Mouse (Mus musculus): ENCODE data around the gene Vezf1. TPM values are rescaled to one million over a fixed set of nuclear protein-coding genes. Genes with fewer than 3 reads are reported as not detected.

The Vezf1 gene
- polyA plus RNA-seq, 1 experiment from 2014 or later: 23.3 TPM

DNA sequence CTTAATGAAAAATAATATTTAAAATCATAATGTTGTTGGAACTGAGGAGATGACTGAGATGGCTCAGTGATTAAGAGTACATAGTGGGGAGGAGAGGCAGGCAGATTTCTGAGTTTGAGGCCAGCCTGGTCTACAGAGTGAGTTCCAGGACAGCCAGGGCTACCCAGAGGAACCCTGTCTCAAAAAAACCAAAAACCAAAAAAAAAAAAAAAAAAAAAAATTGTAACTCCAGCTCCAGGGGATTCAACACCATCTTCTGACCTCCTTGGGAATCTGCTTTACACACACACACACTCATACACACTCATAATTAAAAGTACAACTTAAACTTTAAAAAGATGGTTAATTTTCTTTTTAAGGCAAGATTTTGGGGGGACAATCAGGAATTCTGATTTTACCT, 2.3 kb upstream of the Vezf1 start:
- ATAC-seq: no peak
- Histone ChIP-seq H3K27ac (ENCODE audit: low read length) (no peak overlapping the region), H3K36me3 (ENCODE audit: control insufficient read depth, insufficient read depth, low read length) (no peaks in the 10 kb centered on the region), H3K4me3 (ENCODE audit: low read length) (no peak overlapping the region), H3K9me3 (ENCODE audit: control insufficient read depth, low read length) (no peaks in the 10 kb centered on the region), H3K4me1 (ENCODE audit: control insufficient read depth, insufficient read depth, low read length) (peaks cover 10% of the 10 kb centered on the region), H3K27me3 (replicated peaks; ENCODE audit: control insufficient read depth, insufficient read depth, low read length) (no peaks in the 10 kb centered on the region), H3K9ac (ENCODE audit: low read depth, low read length) (no peak overlapping the region), H3K4me2 (ENCODE audit: low read depth, low read length) (no peak overlapping the region)

DNA sequence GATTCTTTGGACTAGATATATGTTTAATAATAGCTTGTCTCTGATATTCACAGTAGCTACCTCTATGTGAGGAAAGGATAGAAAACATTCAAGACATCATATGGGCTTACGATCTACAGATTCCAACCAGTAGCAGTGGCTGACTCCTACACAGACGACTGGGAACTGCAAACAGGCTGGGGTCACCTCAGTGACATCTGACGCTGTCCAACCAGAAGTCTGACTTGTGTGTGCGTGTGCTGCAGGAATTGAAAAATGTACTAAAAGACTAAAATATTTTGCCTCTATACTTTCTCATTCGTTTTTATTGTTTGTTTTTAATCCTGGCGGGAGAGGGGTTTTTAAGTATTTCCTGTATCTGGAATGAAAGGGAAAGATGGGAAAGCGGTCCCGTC, 891 bp upstream of the Vezf1 start:
- Histone ChIP-seq H3K27me3 (replicated peaks; ENCODE audit: control insufficient read depth, insufficient read depth, low read length) (no peaks in the 10 kb centered on the region), H3K9ac (ENCODE audit: low read depth, low read length) (peak overlapping the region; percentile 92), H3K36me3 (ENCODE audit: control insufficient read depth, insufficient read depth, low read length) (no peaks in the 10 kb centered on the region), H3K4me1 (ENCODE audit: control insufficient read depth, insufficient read depth, low read length) (peaks cover 24% of the 10 kb centered on the region), H3K4me3 (ENCODE audit: low read length) (peak overlapping the region; percentile 96), H3K9me3 (ENCODE audit: control insufficient read depth, low read length) (no peaks in the 10 kb centered on the region), H3K27ac (ENCODE audit: low read length) (peak overlapping the region; percentile 95), H3K4me2 (ENCODE audit: low read depth, low read length) (peak overlapping the region; percentile 72)
- WGBS: 5% methylated on average over 8 of the region's 8 CpGs
- no peak for ATAC-seq

DNA sequence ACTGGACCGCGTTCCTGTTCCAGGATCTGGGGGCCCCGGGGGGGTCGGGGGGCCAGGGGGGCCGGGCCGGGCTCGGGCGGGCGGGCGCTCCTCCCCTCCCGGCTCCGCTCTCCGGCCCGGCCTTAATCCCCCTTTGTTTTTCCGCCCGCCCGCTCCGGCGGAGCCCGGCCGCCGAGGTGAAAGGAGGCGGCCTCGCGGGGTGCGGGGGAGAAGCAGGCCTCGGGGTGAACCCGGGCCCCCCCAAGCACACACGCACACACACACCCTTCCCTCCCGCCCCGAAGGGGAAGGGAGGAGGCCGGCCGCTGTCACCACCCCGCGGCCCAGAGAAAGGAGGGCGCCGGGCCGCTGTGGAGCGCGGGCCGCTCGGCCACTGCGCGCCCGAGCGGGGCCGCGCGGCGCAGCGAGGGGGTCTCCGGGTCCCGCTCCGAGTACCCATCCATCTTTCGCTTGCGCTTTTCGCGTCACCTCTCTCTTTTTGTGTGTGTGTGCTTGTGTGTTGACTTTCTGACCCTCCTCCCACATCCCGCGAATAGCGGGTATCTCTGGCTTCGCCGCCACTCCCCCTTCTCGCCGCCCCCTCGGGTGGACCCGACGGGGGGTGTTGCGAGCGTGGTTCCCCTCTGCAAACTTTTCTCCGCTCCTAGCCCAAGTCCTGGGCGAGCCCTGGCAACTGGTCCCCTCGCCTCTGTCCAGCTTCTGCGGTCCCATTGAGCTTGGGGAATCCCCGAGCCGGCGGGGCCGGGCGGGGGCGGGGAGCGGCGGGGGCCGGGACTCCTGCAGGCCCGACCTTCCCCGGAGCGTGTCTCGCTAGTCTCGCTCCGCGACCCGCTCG, 549 bp downstream of the Vezf1 start:
- H3K27me3 ChIP-seq (replicated peaks; ENCODE audit: control insufficient read depth, insufficient read depth, low read length): no peaks in the 10 kb centered on the region
- WGBS: under 1% methylated on average over 62 of the region's 92 CpGs
- no peaks in the 10 kb centered on the region for H3K9me3 ChIP-seq (ENCODE audit: control insufficient read depth, low read length)
- peaks cover 3% of the 10 kb centered on the region; the same call in 1 of the 2 replicates for H3K36me3 ChIP-seq (ENCODE audit: control insufficient read depth, insufficient read depth, low read length)
- H3K27ac ChIP-seq (ENCODE audit: low read length): peak overlapping the region; percentile 95
- H3K4me1 ChIP-seq (ENCODE audit: control insufficient read depth, insufficient read depth, low read length): peaks cover 28% of the 10 kb centered on the region
- H3K4me3 ChIP-seq (ENCODE audit: low read length): peak overlapping the region; percentile 96
- peak overlapping the region; percentile 92 for H3K9ac ChIP-seq (ENCODE audit: low read depth, low read length)
- H3K4me2 ChIP-seq (ENCODE audit: low read depth, low read length): peak overlapping the region; percentile 86
- ATAC-seq: peak; percentile 84

DNA sequence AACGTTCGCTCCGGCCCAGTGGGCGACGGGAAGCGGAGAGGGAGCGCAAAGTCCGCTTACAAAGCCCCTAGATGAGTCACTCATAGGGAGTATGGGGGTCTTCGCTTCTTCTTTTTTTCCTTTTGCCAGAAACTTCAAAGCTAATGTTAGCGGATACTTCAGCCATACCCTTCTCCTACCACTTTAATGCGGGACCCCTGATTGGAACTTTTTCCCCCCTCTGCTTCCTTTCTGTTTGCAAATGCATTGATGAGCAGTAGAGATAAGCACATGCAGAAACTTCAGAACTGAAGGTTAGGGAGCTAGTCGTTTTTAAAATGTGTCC, 1.1 kb downstream of the Vezf1 start:
- Histone ChIP-seq H3K4me2 (ENCODE audit: low read depth, low read length) (peak overlapping the region; percentile 86), H3K36me3 (ENCODE audit: control insufficient read depth, insufficient read depth, low read length) (peaks cover 4% of the 10 kb centered on the region; the same call in 1 of the 2 replicates), H3K27ac (ENCODE audit: low read length) (peak overlapping the region; percentile 95), H3K4me1 (ENCODE audit: control insufficient read depth, insufficient read depth, low read length) (peaks cover 28% of the 10 kb centered on the region), H3K27me3 (replicated peaks; ENCODE audit: control insufficient read depth, insufficient read depth, low read length) (no peaks in the 10 kb centered on the region), H3K9ac (ENCODE audit: low read depth, low read length) (peak overlapping the region; percentile 92), H3K4me3 (ENCODE audit: low read length) (peak overlapping the region; percentile 96), H3K9me3 (ENCODE audit: control insufficient read depth, low read length) (no peaks in the 10 kb centered on the region)
- WGBS: 1% methylated on average over 12 of the region's 12 CpGs
- ATAC-seq: no peak

DNA sequence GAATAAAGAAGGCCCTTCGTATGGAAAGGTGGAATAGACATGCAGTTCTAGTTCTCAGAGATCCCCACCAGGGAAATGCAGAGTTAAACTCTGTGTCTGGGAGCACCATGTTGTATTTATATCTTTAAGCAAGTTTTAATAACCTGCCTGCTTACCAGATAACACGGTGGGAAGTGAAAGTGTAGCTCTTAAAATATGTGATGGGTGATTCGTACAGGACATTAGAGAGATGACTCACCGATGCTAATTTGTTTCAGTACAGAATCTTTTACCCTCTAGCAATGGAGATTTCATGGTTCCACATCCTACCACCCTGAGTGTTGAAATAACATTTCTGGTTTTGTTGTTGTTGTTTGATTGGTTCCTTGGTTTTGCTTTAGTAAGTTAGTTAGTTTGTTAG, 2.3 kb downstream of the Vezf1 start:
- Histone ChIP-seq H3K4me3 (ENCODE audit: low read length) (peak overlapping the region; percentile 25), H3K4me1 (ENCODE audit: control insufficient read depth, insufficient read depth, low read length) (peaks cover 28% of the 10 kb centered on the region), H3K27me3 (replicated peaks; ENCODE audit: control insufficient read depth, insufficient read depth, low read length) (no peaks in the 10 kb centered on the region), H3K27ac (ENCODE audit: low read length) (no peak overlapping the region), H3K4me2 (ENCODE audit: low read depth, low read length) (peak overlapping the region; percentile 86), H3K9me3 (ENCODE audit: control insufficient read depth, low read length) (no peaks in the 10 kb centered on the region), H3K36me3 (ENCODE audit: control insufficient read depth, insufficient read depth, low read length) (peaks cover 4% of the 10 kb centered on the region; the same call in 1 of the 2 replicates), H3K9ac (ENCODE audit: low read depth, low read length) (peak overlapping the region; percentile 45; the same call in 1 of the 2 replicates)
- WGBS: 20% methylated on average over 4 of the region's 4 CpGs
- no peak for ATAC-seq

DNA sequence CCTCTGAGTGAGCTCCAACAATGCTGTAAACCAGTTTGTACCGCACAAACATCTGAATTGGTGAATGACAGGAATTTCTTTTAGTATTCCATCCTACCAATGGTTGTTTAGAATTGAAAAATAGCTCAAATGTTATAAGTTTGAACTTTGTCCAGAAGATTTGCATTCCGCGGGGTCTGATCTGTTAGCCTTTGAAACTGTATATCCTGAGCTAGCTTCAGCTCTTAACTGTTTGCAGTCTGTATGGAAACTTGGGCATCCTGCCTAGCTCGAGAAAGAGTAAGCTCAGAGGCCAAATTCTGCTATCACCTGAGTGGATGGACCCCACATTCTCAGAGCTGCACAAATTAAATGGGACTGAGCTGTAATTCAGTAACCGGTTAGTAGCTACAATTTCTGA, 3.0 kb downstream of the Vezf1 start:
- Histone ChIP-seq H3K27ac (ENCODE audit: low read length) (no peak overlapping the region), H3K4me1 (ENCODE audit: control insufficient read depth, insufficient read depth, low read length) (peaks cover 28% of the 10 kb centered on the region), H3K4me3 (ENCODE audit: low read length) (no peak overlapping the region; the same call in 1 of the 2 replicates), H3K36me3 (ENCODE audit: control insufficient read depth, insufficient read depth, low read length) (peaks cover 4% of the 10 kb centered on the region; the same call in 1 of the 2 replicates), H3K9me3 (ENCODE audit: control insufficient read depth, low read length) (no peaks in the 10 kb centered on the region), H3K4me2 (ENCODE audit: low read depth, low read length) (peak overlapping the region; percentile 86), H3K27me3 (replicated peaks; ENCODE audit: control insufficient read depth, insufficient read depth, low read length) (no peaks in the 10 kb centered on the region), H3K9ac (ENCODE audit: low read depth, low read length) (peak overlapping the region; percentile 15; the same call in 1 of the 2 replicates)
- ATAC-seq: no peak
- 28% methylated on average over 5 of the region's 5 CpGs for WGBS

DNA sequence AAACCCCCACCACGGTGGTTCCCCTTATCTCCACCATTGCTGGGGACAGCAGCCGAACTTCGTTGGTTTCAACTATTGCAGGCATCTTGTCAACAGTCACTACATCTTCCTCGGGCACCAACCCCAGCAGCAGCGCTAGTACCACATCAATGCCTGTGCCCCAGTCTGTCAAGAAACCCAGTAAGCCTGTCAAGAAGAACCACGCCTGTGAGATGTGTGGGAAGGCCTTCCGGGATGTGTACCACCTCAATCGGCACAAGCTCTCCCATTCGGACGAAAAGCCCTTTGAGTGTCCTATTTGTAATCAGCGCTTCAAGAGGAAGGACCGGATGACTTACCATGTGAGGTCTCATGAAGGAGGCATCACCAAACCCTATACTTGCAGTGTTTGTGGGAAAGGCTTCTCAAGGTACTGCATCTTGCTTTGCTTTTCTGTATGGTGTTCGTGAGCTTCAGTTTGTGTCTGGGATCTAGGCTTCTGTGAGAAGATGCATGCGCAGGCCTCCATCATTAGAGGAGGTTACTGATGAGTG, 5.3 kb downstream of the Vezf1 start:
- Histone ChIP-seq H3K4me2 (ENCODE audit: low read depth, low read length) (no peak overlapping the region), H3K4me1 (ENCODE audit: control insufficient read depth, insufficient read depth, low read length) (peaks cover 28% of the 10 kb centered on the region), H3K4me3 (ENCODE audit: low read length) (no peak overlapping the region), H3K9me3 (ENCODE audit: control insufficient read depth, low read length) (no peaks in the 10 kb centered on the region), H3K27ac (ENCODE audit: low read length) (no peak overlapping the region), H3K36me3 (ENCODE audit: control insufficient read depth, insufficient read depth, low read length) (peaks cover 11% of the 10 kb centered on the region; the same call in 1 of the 2 replicates), H3K9ac (ENCODE audit: low read depth, low read length) (no peak overlapping the region), H3K27me3 (replicated peaks; ENCODE audit: control insufficient read depth, insufficient read depth, low read length) (no peaks in the 10 kb centered on the region)
- ATAC-seq: no peak
- WGBS: 84% methylated on average over 14 of the region's 14 CpGs

DNA sequence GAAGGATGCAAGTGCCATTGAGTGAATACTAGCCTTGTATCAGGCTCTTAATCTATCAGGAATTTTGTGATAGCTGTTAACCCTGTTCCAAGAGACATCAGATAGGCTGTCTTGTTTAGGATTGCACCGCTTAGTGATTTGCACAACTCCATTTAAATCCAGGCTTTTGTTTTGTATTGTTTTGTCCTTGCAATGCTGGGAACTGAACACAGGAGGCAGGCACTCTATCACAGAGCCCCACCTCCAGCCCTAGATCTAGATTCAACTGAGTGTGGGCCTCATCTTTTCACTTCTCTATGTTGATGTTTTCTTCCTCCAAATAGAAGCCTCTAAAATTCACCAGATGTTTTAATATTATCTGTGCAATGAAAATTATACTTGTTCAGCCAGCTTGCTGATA, 7.6 kb downstream of the Vezf1 start:
- peaks cover 11% of the 10 kb centered on the region; the same call in 1 of the 2 replicates for H3K36me3 ChIP-seq (ENCODE audit: control insufficient read depth, insufficient read depth, low read length)
- no peak overlapping the region for H3K4me3 ChIP-seq (ENCODE audit: low read length)
- no peaks in the 10 kb centered on the region for H3K27me3 ChIP-seq (replicated peaks; ENCODE audit: control insufficient read depth, insufficient read depth, low read length)
- ATAC-seq: no peak
- no peak overlapping the region for H3K4me2 ChIP-seq (ENCODE audit: low read depth, low read length)
- no peak overlapping the region for H3K9ac ChIP-seq (ENCODE audit: low read depth, low read length)
- peaks cover 19% of the 10 kb centered on the region for H3K4me1 ChIP-seq (ENCODE audit: control insufficient read depth, insufficient read depth, low read length)
- 83% methylated on average over 1 of the region's 1 CpGs for WGBS
- H3K27ac ChIP-seq (ENCODE audit: low read length): no peak overlapping the region
- H3K9me3 ChIP-seq (ENCODE audit: control insufficient read depth, low read length): no peaks in the 10 kb centered on the region

DNA sequence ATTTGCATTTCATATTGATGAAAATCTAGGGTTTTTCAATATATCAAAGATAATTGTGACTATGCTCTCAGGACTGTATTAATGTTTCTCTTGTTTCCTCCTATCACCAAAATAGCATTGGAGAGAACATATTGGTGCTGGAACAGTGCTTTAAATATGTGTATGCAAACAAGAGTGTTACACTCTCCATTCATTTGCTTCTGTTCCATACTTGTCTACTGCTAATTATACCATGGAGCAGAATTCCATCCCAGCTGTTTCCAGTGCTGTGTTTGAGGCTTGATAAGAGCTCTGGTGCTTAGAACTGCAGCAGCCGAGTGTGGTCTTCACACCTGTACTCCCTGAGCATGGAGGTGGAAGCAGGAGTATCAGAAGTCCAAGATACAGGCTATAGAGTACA, 8.3 kb downstream of the Vezf1 start:
- 67% methylated on average over 1 of the region's 1 CpGs for WGBS
- Histone ChIP-seq H3K4me1 (ENCODE audit: control insufficient read depth, insufficient read depth, low read length) (peaks cover 12% of the 10 kb centered on the region), H3K36me3 (ENCODE audit: control insufficient read depth, insufficient read depth, low read length) (peaks cover 15% of the 10 kb centered on the region; the same call in 1 of the 2 replicates), H3K4me3 (ENCODE audit: low read length) (no peak overlapping the region), H3K27me3 (replicated peaks; ENCODE audit: control insufficient read depth, insufficient read depth, low read length) (no peaks in the 10 kb centered on the region), H3K9ac (ENCODE audit: low read depth, low read length) (no peak overlapping the region), H3K9me3 (ENCODE audit: control insufficient read depth, low read length) (no peaks in the 10 kb centered on the region), H3K4me2 (ENCODE audit: low read depth, low read length) (no peak overlapping the region), H3K27ac (ENCODE audit: low read length) (no peak overlapping the region)
- ATAC-seq: no peak
